Mouse (Mus musculus) kidney, postnatal 14 days (tissue): ENCODE measurements around the gene Syce2.

ENCODE experiments used
- DNase-seq: peaks from one replicate; pipeline ENCODE4 v3.0.0; 2022; ENCODE audit warnings: mixed read lengths

The Syce2 gene

GRCm38 (mm10) chr8:84845355-84846093 lies 26.4 kb upstream of the Syce2 start:
- DNase-seq, result peak; percentile 57

GRCm38 (mm10) chr8:84846094-84846721 lies 25.7 kb upstream of the Syce2 start:
- DNase-seq, result no peak

DNA sequence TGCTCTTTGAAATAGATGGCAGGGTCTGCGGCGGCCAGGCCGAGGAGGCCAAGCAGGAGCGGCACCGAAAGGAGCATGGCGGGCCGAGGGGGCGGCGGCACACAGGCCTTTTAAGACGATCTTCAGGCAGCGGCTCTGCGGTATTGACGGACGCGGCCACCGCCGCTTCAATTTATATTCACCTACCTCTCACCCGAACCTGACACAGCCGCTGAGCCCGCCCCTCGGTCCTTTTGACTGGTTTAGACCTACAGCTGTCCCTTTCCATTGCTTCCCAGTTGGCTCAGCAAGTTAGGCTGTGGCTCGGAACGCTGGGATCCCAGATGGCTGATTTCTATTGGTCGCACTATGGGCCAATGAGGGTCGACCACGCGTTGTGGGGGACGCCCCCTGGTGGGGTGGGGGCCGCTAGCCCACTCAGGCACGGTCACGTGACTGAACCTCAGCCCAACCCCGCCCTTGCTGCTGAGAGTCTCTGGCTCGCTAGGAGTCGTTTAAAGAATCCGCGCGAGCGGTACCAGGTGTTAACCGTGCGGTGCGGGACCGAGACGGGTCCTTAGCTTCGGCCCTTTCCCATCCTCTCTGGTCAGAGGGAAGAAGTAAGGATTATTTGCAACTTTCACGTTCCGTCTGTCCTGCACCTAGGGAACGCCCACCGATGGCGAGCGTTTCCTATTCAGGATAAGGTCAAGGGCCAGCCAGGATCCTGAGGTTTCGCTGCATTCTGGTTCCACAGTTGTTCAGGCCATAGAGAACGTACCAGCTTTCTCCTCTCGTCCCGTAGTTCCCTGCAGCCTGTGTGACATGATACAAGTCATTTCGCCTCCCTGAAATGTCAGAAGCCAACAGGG lies 25.0 kb upstream of the Syce2 start, which contains the start of gene Calr:
Calr (minus strand) TSS at position 213 of the 851 bp plus-strand sequence.
- peak; percentile 100 for DNase-seq

DNA sequence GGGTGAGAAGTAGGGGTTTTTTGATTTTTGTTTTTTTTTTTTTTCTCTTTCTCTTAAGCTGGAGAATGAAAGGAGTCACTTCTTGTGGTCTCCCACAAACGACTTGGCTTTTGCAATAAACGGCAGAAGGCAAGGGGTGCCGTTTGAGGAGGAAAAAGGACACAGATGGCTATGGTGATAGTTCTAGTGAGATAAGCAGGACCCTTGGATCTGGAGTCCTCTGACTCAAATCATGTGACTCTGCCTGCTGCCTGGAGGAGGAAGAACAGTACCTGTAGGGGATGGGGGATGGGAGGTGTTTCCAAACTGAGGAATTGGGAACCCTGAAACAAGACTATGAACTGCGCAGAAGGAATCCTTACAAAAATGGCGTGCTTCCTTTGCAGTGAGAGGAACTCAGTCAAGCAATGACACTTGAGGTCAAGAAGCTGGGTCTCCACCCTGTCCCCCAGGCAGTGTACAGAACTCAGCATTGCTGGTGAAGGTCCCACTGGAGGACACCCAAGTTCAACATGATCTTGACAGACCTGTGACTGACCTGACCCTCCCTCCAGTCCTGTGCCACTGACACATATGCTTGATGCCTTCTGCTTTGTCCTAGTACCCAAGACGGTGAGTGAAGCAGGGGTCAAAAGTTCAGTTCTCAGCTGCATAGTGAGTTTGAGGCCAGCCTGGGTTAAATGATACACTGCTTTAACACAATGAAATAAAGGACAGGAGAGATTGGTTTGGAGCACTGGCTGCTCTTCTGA lies 24.1 kb upstream of the Syce2 start:
- DNase-seq, result no peak

- DNase-seq, result no peak
Observed at GRCm38 (mm10) chr8:84856434-84856833, 15.5 kb upstream of the Syce2 start.

GRCm38 (mm10) chr8:84856864-84857441 lies 15.0 kb upstream of the Syce2 start, which contains the start of gene Farsa:
Gene Farsa (plus strand): TSS chr8:84856989.
- peak; percentile 94 for DNase-seq

DNA sequence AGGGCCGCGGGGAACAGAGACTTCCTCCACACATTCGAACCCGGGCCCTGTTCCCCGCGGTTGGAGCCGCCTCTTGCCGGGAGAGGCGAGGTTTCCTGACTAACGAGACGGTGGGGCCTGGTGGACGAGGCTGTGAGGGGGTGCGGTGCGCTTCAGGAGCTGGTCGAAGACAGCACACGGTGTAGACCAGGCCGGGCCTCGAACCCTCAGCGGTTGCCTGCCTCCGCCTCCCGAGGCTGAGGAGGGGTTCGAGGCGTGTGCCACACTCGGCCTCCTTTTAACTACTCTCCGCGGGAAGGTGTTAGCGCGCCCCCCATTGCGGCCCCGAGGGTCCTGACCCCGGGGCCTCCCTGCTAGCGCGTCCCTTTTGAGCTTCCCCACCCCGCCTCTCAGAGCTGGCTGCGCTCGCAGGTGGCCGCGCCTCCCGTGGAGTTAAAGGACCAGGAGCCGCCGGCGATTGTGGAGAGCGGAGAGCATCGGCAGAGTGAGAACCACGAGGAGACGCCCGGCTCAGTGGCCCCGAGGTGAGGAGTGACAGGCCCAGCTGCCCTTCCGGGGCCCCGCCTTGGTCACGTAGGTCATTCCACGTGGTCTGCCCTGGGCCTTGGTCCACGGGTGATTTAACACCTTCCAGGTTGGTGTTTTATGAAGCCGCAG lies 526 bp downstream of the Syce2 start:
- DNase-seq, result peak; percentile 47

DNA sequence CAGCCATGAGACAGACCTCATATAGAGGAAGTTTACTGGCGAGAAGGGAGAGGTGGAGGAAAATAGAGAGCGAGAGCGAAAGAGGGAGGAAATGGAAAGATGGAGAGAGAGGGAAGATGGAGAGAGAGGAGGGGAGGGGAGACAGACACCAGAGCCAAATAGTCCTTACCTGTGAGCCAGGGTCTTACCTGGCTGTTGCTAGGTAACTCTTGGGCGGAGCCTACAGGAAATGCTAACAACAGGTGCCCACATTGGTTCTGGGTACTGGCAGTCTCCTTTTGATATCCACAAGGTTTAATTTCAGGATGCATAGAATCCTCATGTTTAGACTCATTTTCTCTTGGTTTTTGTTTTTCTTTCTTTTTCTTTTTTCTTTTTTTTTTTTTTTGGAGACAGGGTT lies 1.1 kb downstream of the Syce2 start:
- DNase-seq, result no peak

- no peak for DNase-seq
Observed at GRCm38 (mm10) chr8:84874339-84874738, 2.4 kb downstream of the Syce2 start.

DNA sequence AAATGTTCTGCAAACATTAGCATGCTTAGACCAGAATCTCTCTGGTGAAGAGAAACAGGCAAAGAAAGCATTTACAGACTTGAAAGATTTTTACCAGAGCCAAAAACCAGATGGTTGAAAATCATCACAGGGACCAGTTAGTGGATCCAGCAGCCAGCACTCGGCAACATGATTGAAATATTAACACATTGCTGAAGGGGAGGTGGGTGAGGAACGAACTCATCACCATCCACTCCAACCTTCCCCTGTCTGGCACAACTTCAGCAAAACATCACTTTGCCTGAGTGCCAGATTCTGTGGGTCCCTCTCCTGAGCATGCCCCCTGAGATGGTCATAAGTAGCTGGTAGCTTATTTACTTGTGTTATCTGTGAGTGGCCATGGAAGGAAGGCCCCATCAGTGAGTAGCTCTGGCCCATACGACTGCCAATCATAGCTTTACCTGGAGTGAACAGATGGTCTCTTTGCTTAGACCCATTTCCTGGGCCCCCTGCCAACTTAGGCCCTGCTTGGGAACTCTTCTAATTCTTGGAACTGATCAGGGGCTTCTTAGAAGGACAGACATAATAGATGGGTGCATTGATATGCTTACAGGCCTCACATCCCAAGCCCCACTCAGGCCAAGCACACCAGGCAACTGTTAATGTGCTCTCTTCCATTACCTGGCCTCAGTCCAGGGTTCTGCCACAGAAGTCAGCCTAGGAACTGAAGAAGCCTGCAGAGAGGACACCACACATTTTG lies 5.6 kb downstream of the Syce2 start:
- no peak for DNase-seq

- no peak for DNase-seq
Observed at GRCm38 (mm10) chr8:84878915-84879314, 7.0 kb downstream of the Syce2 start.

DNA sequence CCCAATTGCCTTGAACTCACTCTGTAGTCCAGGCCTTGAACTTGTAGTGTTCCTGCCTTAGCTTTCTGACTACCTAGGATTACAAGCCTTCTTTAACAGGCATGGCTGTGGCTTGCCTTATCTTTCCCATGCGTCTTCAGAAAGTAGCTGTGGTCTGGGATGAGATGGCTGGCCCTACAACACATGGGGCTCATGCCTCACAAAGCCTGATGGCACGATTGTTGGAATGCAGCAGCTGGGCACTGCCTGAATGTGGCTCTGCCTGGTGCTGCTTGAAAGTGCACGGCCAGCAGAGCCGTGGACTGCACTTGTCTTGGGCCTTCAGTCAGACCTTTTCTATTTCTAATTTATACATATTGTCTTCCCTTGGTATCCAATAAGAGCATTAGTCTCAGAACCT lies 12.8 kb downstream of the Syce2 start:
- DNase-seq, result no peak

GRCm38 (mm10) chr8:84888280-84888679 lies 16.4 kb downstream of the Syce2 start:
- no peak for DNase-seq

DNA sequence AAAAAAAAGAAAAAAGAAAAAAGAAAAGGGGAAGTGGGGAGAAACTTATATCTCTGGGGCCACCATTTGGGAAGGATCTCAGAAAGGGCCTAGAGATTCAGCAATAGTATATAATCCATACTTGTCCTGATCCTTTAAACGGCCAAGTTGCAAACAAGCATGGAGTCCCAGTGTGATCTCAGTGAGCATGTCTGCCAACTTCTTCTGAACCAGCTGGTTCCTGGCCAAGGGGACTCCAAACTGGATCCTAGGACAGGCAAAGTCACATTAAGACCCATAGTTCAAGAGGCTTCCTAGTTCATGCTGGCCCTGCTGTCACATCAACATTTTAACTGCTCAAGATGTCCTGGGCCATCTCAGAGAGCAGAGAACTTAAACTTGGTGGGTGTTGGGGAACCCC lies 17.2 kb downstream of the Syce2 start:
- no peak for DNase-seq

DNA sequence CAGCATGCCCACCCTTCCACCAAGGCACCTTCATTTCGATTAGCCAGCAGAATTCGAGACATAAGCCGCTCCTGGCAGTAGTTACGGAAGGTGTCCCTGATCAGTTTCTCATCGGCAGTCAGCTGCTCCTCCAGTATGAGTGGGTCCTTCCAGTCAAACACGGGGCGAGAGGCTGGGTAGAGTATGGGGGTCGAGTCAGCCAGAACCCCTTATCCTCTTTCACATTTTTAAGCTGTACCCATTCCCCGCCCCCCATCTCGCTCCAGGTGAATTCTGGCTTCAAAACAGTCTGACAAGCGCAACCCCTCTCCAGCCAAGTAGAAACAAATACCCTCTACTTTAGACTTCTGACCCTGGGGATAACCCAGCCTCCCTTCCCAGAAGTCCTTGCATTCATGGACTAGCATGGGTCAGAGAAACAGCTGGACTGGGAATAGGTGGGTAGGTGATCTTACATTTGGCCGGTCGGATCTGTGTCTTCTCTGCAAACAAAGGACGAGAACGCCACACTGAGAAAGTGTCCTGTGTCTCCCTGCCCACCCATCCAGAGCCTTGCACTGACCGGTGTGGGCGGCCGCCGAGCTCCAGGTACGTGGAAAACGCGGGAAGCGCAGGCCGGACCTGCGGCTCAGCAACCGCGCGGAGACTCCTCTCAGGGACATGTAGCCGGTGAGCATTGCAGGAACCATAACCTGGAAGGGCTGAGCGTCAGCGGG lies 21.2 kb downstream of the Syce2 start:
- peak; percentile 66 for DNase-seq

DNA sequence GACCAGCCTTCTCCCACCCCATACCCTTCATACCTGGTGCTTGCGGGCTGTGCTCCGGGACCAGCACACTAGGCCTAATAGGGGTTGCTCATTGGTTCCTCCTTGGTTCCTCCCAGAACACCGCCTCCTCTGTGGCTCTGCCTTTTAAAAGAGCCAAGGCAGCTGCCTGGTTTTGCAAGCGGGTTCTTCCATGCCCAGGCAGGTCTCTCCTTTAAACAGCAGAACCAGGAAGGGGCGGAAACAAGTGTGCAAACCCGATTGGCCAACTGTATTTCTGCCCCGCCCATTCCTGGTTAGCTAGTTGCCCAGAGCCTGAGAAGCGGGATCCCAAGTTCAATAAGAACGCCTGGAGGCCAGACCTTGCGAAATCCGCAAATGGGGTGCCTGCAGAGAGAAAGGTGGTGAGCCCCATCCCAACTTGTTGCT lies 21.8 kb downstream of the Syce2 start, which contains the start of gene Gcdh:
Gcdh (minus strand) TSS at position 213 of the 426 bp plus-strand sequence.
- peak; percentile 96 for DNase-seq

GRCm38 (mm10) chr8:84895963-84896362 lies 24.1 kb downstream of the Syce2 start:
- no peak for DNase-seq

- DNase-seq, result no peak
Observed at GRCm38 (mm10) chr8:84901071-84901470, 29.2 kb downstream of the Syce2 start.

GRCm38 (mm10) chr8:84901752-84902151 lies 29.8 kb downstream of the Syce2 start, which contains the start of gene Klf1:
Gene Klf1 (plus strand): TSS chr8:84901928.
- DNase-seq, result no peak

DNA sequence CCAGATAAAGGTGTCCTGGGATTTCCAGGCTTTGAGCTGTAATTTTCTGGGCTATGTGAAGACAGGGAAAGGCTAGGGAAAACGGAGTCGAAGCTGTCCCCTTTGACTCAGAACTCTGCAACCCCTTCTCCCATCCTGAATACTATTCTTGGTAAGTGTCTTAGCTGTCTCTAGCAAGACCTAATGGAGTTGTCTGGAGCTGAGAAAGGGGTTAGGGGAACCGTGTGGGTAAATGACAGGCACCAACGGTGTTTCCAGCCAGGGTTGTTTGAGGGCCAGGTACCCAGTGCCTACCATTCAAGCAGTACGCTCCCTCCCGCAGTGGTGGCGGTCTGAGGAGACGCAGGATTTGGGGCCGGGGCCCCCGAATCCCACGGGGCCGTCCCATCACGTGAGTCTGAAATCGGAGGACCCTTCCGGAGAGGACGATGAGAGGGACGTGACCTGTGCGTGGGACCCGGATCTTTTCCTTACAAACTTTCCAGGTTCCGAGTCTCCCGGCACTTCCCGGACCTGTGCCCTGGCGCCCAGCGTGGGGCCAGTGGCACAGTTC lies 30.5 kb downstream of the Syce2 start:
- DNase-seq, result no peak
